Mouse (Mus musculus) embryonic fibroblast, embryonic 13.5 days (primary cell): Measurements from ENCODE around the gene Dlg2. TPM values are rescaled to one million over a fixed set of nuclear protein-coding genes. Genes with fewer than 3 reads are reported as not detected.
A peak's percentile ranks its signal among the peaks of the same experiment; 100 is the strongest.

Experiments
- H3K27ac ChIP-seq: 2 replicates; pipeline ENCODE4 v1.5.1; 2012; ENCODE audit warnings: low read length, control low read depth, inconsistent platforms; ENCODE audit not compliant: insufficient read depth
- H3K4me1 ChIP-seq: 2 replicates; pipeline ENCODE4 v1.6.1; 2011; ENCODE audit warnings: low read length; ENCODE audit not compliant: control insufficient read depth, insufficient read depth
- H3K4me3 ChIP-seq: 2 replicates; pipeline ENCODE4 v1.5.1; 2011; ENCODE audit warnings: mild to moderate bottlenecking, control low read depth, low read length; ENCODE audit not compliant: insufficient read depth
- CTCF ChIP-seq: IDR thresholded peaks from 2 replicates; pipeline ENCODE4 v1.5.1; 2011; ENCODE audit warnings: mild to moderate bottlenecking, control low read depth, low read length, moderate library complexity, borderline replicate concordance; ENCODE audit not compliant: insufficient read depth
- POLR2A ChIP-seq: IDR thresholded peaks from 2 replicates; pipeline ENCODE4 v1.6.1; 2011; ENCODE audit warnings: low read depth, mild to moderate bottlenecking, control low read depth, low read length, moderate library complexity
- polyA plus RNA-seq: library from polyadenylated mRNA; stranded (reverse); fragments of >200 nt; gene quantifications from 2 replicates; pipeline ENCODE4 v1.2.4, GENCODE M21; 2011; ENCODE audit warnings: low read depth; ENCODE audit not compliant: missing spikeins, insufficient read length

Dlg2 gene
- polyA plus RNA-seq, 1 experiment: 5.2 TPM

- H3K4me3 ChIP-seq: no peak overlapping the region
- H3K27ac ChIP-seq: no peak overlapping the region
- no peak for TF ChIP-seq CTCF
- TF ChIP-seq POLR2A: no peak
- H3K4me1 ChIP-seq: no peaks in the 10 kb centered on the region
These were observed 587.0 kb downstream of the Dlg2 start for GRCm38 (mm10) chr7:91063297-91064040.

- no peak overlapping the region for H3K4me3 ChIP-seq
- TF ChIP-seq CTCF: no peak
- TF ChIP-seq POLR2A: no peak
- no peaks in the 10 kb centered on the region for H3K4me1 ChIP-seq
- no peak overlapping the region for H3K27ac ChIP-seq
These were observed 595.6 kb downstream of the Dlg2 start for GRCm38 (mm10) chr7:91071751-91072707.

- Histone ChIP-seq H3K27ac (no peak overlapping the region), H3K4me3 (no peak overlapping the region), H3K4me1 (peaks cover 3% of the 10 kb centered on the region; the same call in 1 of the 2 replicates)
- TF ChIP-seq CTCF (no peak), POLR2A (no peak)
These were observed 609.6 kb downstream of the Dlg2 start for GRCm38 (mm10) chr7:91086071-91086470.

GRCm38 (mm10) chr7:91089211-91089930 is 612.9 kb downstream of the Dlg2 start:
- TF ChIP-seq CTCF: no peak
- TF ChIP-seq POLR2A: no peak
- Histone ChIP-seq H3K4me1 (peaks cover 6% of the 10 kb centered on the region; the same call in 1 of the 2 replicates), H3K27ac (no peak overlapping the region), H3K4me3 (no peak overlapping the region)

GRCm38 (mm10) chr7:91090317-91090829 is 613.9 kb downstream of the Dlg2 start:
- Histone ChIP-seq H3K4me3 (no peak overlapping the region), H3K4me1 (peaks cover 6% of the 10 kb centered on the region; the same call in 1 of the 2 replicates), H3K27ac (no peak overlapping the region)
- TF ChIP-seq POLR2A: no peak
- no peak for TF ChIP-seq CTCF

- Histone ChIP-seq H3K27ac (no peak overlapping the region), H3K4me1 (peaks cover 6% of the 10 kb centered on the region; the same call in 1 of the 2 replicates), H3K4me3 (peak overlapping the region; percentile 9; the same call in 1 of the 2 replicates)
- TF ChIP-seq CTCF (no peak), POLR2A (no peak)
These were observed 614.6 kb downstream of the Dlg2 start for GRCm38 (mm10) chr7:91090830-91091683.

- Histone ChIP-seq H3K4me3 (no peak overlapping the region), H3K4me1 (no peaks in the 10 kb centered on the region), H3K27ac (no peak overlapping the region)
- TF ChIP-seq POLR2A (no peak), CTCF (no peak)
These were observed 620.0 kb downstream of the Dlg2 start for GRCm38 (mm10) chr7:91096467-91096866.

GRCm38 (mm10) chr7:91098521-91098920 is 622.0 kb downstream of the Dlg2 start:
- H3K4me1 ChIP-seq: no peaks in the 10 kb centered on the region
- H3K27ac ChIP-seq: no peak overlapping the region
- TF ChIP-seq CTCF (no peak), POLR2A (no peak)
- H3K4me3 ChIP-seq: no peak overlapping the region

GRCm38 (mm10) chr7:91109575-91109974 is 633.1 kb downstream of the Dlg2 start:
- Histone ChIP-seq H3K4me1 (no peaks in the 10 kb centered on the region), H3K27ac (no peak overlapping the region), H3K4me3 (no peak overlapping the region)
- TF ChIP-seq POLR2A (no peak), CTCF (no peak)
